Mouse (Mus musculus) B cell, adult 62 days (primary cell): Measurements from ENCODE around the gene Zfp874a. TPM values are rescaled to one million over a fixed set of nuclear protein-coding genes. Genes with fewer than 3 reads are reported as not detected.

ENCODE experiments used
- total RNA-seq: library from RNA; stranded (reverse); gene quantifications from 4 replicates; pipeline ENCODE4 v1.2.4, GENCODE M21; 2023

Zfp874a gene
- 4.4 to 9.8 TPM (median 6.6 TPM) in 4 replicates for total RNA-seq

GRCm38 (mm10) chr13:67451172-67452020, at the start of gene Zfp874a:
Zfp874a (minus strand) TSS chr13:67451624.

GRCm38 (mm10) chr13:67500084-67500719, 48.8 kb upstream of the Zfp874a start, which contains the start of gene Zfp58:
Zfp58 (minus strand) TSS chr13:67500555.

GRCm38 (mm10) chr13:67483625-67484423, 32.4 kb upstream of the Zfp874a start, which contains the start of gene Zfp874b:
Zfp874b (minus strand) TSS chr13:67484258.

GRCm38 (mm10) chr13:67421207-67421857, 30.1 kb downstream of the Zfp874a start, which contains the start of gene Zfp459:
Zfp459 (minus strand) TSS chr13:67421418.

GRCm38 (mm10) chr13:67399183-67399903, 52.1 kb downstream of the Zfp874a start, which contains the start of gene Zfp429:
Zfp429 (minus strand) TSS chr13:67399819.

GRCm38 (mm10) chr13:67375050-67375911, 76.1 kb downstream of the Zfp874a start, which contains the start of the genes Gm28041 and Zfp456:
Gm28041 (minus strand) TSS chr13:67375733.
Zfp456 (minus strand) TSS chr13:67375810.

Other genes starting within 250 kb of the Zfp874a start
- gene Zfp458, start 173.2 kb downstream of the Zfp874a start, total RNA-seq, result 2.3 to 4.3 TPM (median 3.1 TPM) in 4 replicates
- 1.8 to 2.7 TPM (median 2.5 TPM) in 4 replicates for gene Zfp457, start 145.1 kb downstream of the Zfp874a start, total RNA-seq
- gene Zfp595, start 119.1 kb downstream of the Zfp874a start, total RNA-seq, result 13.3 to 16.5 TPM (median 15.3 TPM) in 4 replicates
- gene Gm28044, start 91.1 kb downstream of the Zfp874a start, total RNA-seq, result 3.0 to 4.5 TPM (median 3.2 TPM) in 3 of 4 replicates, not detected in the other
- gene Zfp953, start 91.0 kb downstream of the Zfp874a start, total RNA-seq, result 6.7 to 7.9 TPM (median 7.3 TPM) in 4 replicates
- gene Gm28041, start 75.9 kb downstream of the Zfp874a start, total RNA-seq, result 2.4 to 6.8 TPM (median 3.1 TPM) in 4 replicates
- gene Zfp456, start 75.8 kb downstream of the Zfp874a start, total RNA-seq, result 8.8 to 11.1 TPM (median 9.2 TPM) in 4 replicates
- gene Zfp429, start 51.8 kb downstream of the Zfp874a start, total RNA-seq, result 12.8 to 15.9 TPM (median 14.9 TPM) in 4 replicates
- gene Zfp459, start 30.2 kb downstream of the Zfp874a start, total RNA-seq, result 1.5 to 5.7 TPM (median 2.1 TPM) in 4 replicates
- 10.2 to 11.4 TPM (median 11.0 TPM) in 4 replicates for gene Zfp874b, start 32.6 kb upstream of the Zfp874a start, total RNA-seq
- 11.2 to 12.8 TPM (median 12.4 TPM) in 4 replicates for gene Zfp58, start 48.9 kb upstream of the Zfp874a start, total RNA-seq
- gene Gm26965, start 74.5 kb upstream of the Zfp874a start, total RNA-seq, result 1.2 TPM in 1 of 4 replicates, not detected in the others
- gene Zfp87, start 74.6 kb upstream of the Zfp874a start, total RNA-seq, result 22.5 to 24.2 TPM (median 23.7 TPM) in 4 replicates
- 6.5 to 8.0 TPM (median 6.8 TPM) in 4 replicates for gene Zfp748, start 102.2 kb upstream of the Zfp874a start, total RNA-seq
- 14.8 to 18.5 TPM (median 16.9 TPM) in 4 replicates for gene Zfp729b, start 158.1 kb upstream of the Zfp874a start, total RNA-seq
- 0.60 to 5.3 TPM (median 1.4 TPM) in 4 replicates for gene Gm49345, start 186.1 kb upstream of the Zfp874a start, total RNA-seq
- 10.7 to 16.3 TPM (median 13.5 TPM) in 4 replicates for gene Zfp729a, start 186.2 kb upstream of the Zfp874a start, total RNA-seq
- 9.3 to 12.7 TPM (median 11.0 TPM) in 4 replicates for gene Zfp738, start 235.4 kb upstream of the Zfp874a start, total RNA-seq